Mouse (Mus musculus) left cerebral cortex, adult 2 months (tissue): Measurements from ENCODE around the gene Cd72. TPM values are rescaled to one million over a fixed set of nuclear protein-coding genes. Genes with fewer than 3 reads are reported as not detected.

Source experiments
- DNase-seq, 2 experiments: peaks; one replicate each; pipeline ENCODE4 v3.0.0; 2021 to 2022; ENCODE audit warnings: low spot score in 2 of 2, mixed read lengths in 1 of 2; ENCODE audit errors: extremely low spot score in 1 of 2
- H3K27ac ChIP-seq: fragments of 200-600 bp; 2 replicates; pipeline ENCODE4 v1.8.1; 2022
- H3K4me3 ChIP-seq: fragments of 200-600 bp; 2 replicates; pipeline ENCODE4 v1.8.1; 2022
- CTCF ChIP-seq: fragments of 200-600 bp; IDR thresholded peaks from 2 replicates; pipeline ENCODE4 v1.8.1; 2022; ENCODE audit warnings: antibody characterized with exemption, mild to moderate bottlenecking, moderate library complexity
- intact Hi-C: fragments of 180-260 bp; cut with DNase I; formaldehyde crosslinking; loops from one replicate; pipeline ENCODE4 v1.15.1; 2025
- long read RNA-seq, 2 experiments: library from polyadenylated mRNA; stranded (forward); transcript quantifications; one replicate each; pipeline ENCODE4 v2.0.0; 2021; ENCODE audit warnings: borderline mapping rate in 2 of 2
- total RNA-seq, 2 experiments: library from RNA; stranded (reverse); gene quantifications; 2 replicates each; pipeline ENCODE4 v1.2.3; 2021

The Cd72 gene
- total RNA-seq, result 1 to 10 TPM; 1.1 to 1.4 TPM
- long read RNA-seq, experiment 1, partial matches to known transcripts, result 0 of 1 reads
- long read RNA-seq, experiment 1, other reads (novel, unspliced or antisense), result 1 of 1 reads
- long read RNA-seq, experiment 2, partial matches to known transcripts, result 0 of 2 reads
- long read RNA-seq, experiment 2, other reads (novel, unspliced or antisense), result 1 of 2 reads

- intact Hi-C loops, result no loop called here
- no peak for DNase-seq
- peak; percentile 10; the same call in 1 of the 2 replicates for TF ChIP-seq CTCF
- no peak within 1 kb of the TSS for H3K4me3 ChIP-seq
- no peak within 1 kb of the TSS for H3K27ac ChIP-seq
Observed at GRCm38 (mm10) chr4:43454041-43454836, at the start of gene Cd72. Cd72 (minus strand) TSS chr4:43454628.

DNA sequence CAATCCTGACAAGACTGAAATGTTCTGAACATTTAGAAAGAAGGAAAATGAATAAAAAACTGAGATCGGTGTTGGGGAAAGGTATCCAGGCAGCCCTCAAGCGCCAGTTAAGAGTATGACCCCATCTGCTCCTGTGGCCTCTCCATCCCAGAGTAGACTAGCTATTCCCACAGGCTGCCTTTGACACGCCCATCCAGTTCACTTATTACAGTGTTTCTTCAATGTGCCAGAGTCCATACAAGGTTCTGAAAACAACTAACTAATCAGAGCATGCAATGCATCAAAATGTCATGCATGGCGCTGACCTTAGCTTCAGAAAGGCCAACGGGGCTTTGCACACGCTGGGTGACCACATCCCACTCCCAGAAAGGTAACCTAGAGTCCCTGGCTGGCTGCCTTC is 49.1 kb upstream of the Cd72 start:
- intact Hi-C loops, result no loop called here
- TF ChIP-seq CTCF, result no peak
- no peak overlapping the region for H3K27ac ChIP-seq
- H3K4me3 ChIP-seq, result no peak overlapping the region
- no peak for DNase-seq

DNA sequence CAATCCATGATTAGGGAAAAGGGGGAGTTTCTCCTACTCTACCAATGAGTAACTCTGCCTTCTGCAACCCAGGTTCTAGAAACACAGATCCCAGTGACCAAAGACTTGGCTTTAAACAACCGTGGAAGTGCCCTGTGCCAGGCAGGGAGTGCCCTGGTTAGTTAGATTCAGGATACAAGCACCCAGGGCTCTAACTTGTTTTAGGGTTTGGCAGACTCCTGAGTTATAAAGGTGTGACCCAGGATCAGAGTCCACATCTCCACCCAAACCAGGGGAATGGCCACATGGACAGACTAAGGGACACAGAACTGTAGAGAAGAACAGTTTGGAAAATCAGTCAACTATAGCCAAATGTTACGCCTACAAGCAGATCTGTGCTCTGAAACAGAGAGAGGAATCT is 48.6 kb upstream of the Cd72 start:
- H3K27ac ChIP-seq, result no peak overlapping the region
- intact Hi-C loops, result no loop called here
- TF ChIP-seq CTCF, result no peak
- no peak overlapping the region for H3K4me3 ChIP-seq
- DNase-seq, result no peak

- intact Hi-C loops, result loop anchor here (10.0 kb wide), 1 partner anchor 455 kb away; the partner anchor contains the start of gene Fam214b
- peak within 1 kb of the TSS; percentile 53 for H3K4me3 ChIP-seq
- no peak for TF ChIP-seq CTCF
- peak; percentile 69 to 79 for DNase-seq
- H3K27ac ChIP-seq, result no peak within 1 kb of the TSS
Observed at GRCm38 (mm10) chr4:43499407-43500333, 45.2 kb upstream of the Cd72 start, which contains the start of gene Arhgef39. Arhgef39 (minus strand) TSS chr4:43499695.

DNA sequence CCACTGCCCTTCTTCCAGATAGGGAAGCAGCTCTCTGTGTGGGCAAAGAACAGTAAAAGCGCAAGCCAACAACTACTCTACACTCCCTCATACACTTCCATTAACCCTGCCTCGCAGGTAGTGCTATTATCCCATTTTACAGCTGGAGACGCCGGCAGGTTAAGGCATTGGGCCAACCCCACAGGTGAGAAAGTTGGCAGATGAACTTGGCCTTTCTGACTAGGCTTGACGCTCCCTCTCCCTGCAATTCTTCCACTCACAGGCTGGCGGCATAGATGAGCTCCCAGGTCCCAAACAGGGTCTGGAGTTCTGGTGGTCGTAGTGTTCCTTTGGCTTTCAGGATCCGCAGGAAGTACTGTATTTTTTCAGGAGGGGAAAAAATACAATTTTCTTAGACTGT is 44.6 kb upstream of the Cd72 start:
- no peak; the same call in 1 of the 2 replicates for TF ChIP-seq CTCF
- no peak for DNase-seq
- Histone ChIP-seq H3K4me3 (peak overlapping the region; percentile 53; the same call in 1 of the 2 replicates), H3K27ac (no peak overlapping the region)
- intact Hi-C loops, result loop anchor here (10.0 kb wide), 1 partner anchor 454 kb away; the partner anchor contains the start of gene Fam214b

- intact Hi-C loops, result loop anchor here (10.0 kb wide), 1 partner anchor 453 kb away; the partner anchor contains the start of gene Fam214b
- TF ChIP-seq CTCF, result no peak
- Histone ChIP-seq H3K27ac (no peak overlapping the region), H3K4me3 (no peak overlapping the region)
- DNase-seq, result no peak
Observed at GRCm38 (mm10) chr4:43497946-43498345, 43.5 kb upstream of the Cd72 start.

- H3K4me3 ChIP-seq, result no peak overlapping the region
- TF ChIP-seq CTCF, result no peak
- H3K27ac ChIP-seq, result no peak overlapping the region
- intact Hi-C loops, result loop anchor here (10.0 kb wide), 1 partner anchor 453 kb away; the partner anchor contains the start of gene Fam214b
- DNase-seq, result no peak
Observed at GRCm38 (mm10) chr4:43497405-43497804, 43.0 kb upstream of the Cd72 start.

DNA sequence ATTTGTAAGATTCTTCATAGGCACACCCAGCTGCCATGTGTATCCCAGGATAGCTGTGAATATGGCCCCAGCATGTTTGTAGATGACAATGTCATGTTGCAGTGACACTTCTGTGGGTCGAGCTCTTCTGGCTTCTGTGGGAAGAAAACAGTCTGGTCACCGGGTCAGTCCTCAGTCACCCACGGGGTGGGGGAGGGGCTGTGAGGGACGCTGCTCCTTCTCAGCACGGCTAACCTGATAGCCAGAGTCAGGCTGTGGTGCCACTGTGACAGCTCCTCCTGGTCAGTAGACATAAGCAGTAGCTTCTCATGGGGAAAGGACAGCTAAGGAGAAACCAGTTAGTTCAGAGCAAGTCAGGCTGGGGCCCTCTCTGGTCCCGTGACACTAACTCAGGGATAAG is 42.2 kb upstream of the Cd72 start:
- Histone ChIP-seq H3K4me3 (no peak overlapping the region), H3K27ac (no peak overlapping the region)
- intact Hi-C loops, result loop anchor here (10.0 kb wide), 1 partner anchor 452 kb away; the partner anchor contains the start of gene Fam214b
- no peak for DNase-seq
- TF ChIP-seq CTCF, result no peak

- TF ChIP-seq CTCF, result no peak
- intact Hi-C loops, result loop anchor here (1.0 to 10.0 kb wide), 4 partner anchors 33 to 449 kb away; partner anchors contain the start of genes Creb3, Fam214b and Tln1
- Histone ChIP-seq H3K4me3 (peak overlapping the region; percentile 60), H3K27ac (peak overlapping the region; percentile 93)
- no peak for DNase-seq
Observed at GRCm38 (mm10) chr4:43493846-43494240, 39.4 kb upstream of the Cd72 start.

DNA sequence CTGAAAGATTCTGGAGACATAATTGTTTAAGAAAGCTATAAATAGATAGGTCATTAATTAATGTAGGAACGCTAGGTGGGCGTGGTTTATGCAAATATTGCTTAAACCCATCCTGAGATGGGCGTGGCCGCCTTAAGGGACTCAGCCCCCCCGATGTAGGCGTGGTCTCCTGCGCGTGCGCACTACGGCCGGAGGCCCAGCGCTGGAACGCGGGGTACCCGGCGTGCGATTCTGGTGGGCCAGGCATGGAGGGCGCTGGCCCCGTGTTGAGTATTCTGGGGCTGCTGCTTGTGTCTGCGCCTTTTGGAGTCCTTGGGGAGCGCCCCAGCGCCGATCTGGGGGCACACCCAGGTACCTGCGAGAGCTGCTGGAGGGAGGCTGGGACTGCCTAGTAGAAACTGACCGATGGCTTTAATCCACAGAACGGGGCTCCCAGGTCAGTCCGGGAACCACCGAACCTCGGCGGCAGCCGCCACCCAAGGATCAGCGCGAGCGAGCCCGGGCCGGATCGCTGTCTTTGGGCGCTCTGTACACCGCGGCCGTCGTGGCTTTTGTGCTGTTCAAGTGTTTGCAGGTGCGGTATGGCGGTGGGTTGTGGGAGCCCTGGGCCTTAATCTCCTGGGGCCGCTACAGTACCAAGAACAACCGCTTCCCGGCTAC is 38.9 kb upstream of the Cd72 start:
- DNase-seq, result peak; percentile 96
- Histone ChIP-seq H3K4me3 (peak overlapping the region; percentile 60), H3K27ac (peak overlapping the region; percentile 93)
- TF ChIP-seq CTCF, result peak; percentile 3
- intact Hi-C loops, result loop anchor here (1.0 to 10.0 kb wide), 4 partner anchors 34 to 449 kb away; partner anchors contain the start of genes Creb3, Fam214b and Tln1
